Mouse (Mus musculus) kidney, embryonic 14.5 days (tissue): ENCODE results near the gene Gm29094. TPM values are rescaled to one million over a fixed set of nuclear protein-coding genes. Genes with fewer than 3 reads are reported as not detected.

Source experiments
- polyA plus RNA-seq: library from polyadenylated mRNA; unstranded; fragments of >200 nt; fragmentation: Nextera tagmentation; extraction: Ambion mirVana; gene quantifications from 2 replicates; pipeline ENCODE4 v1.2.1, GENCODE M21; 2014

The Gm29094 gene
- polyA plus RNA-seq, 1 experiment from 2014 or later, result not detected

Other genes starting within 250 kb of the Gm29094 start
- gene Bcl2a1a, start 242.5 kb upstream of the Gm29094 start, polyA plus RNA-seq, result not detected in 2 replicates
- not detected in 2 replicates for gene Trim43b, start 106.5 kb upstream of the Gm29094 start, polyA plus RNA-seq
- 1.6 and 2.0 TPM in 2 replicates for gene Bcl2a1b, start 170 bp upstream of the Gm29094 start, polyA plus RNA-seq
- 26.7 and 35.9 TPM in 2 replicates for gene Mthfs, start 11.3 kb downstream of the Gm29094 start, polyA plus RNA-seq